Mouse (Mus musculus) heart, postnatal 0 days (tissue): ENCODE data around the gene Cdh24. TPM values are rescaled to one million over a fixed set of nuclear protein-coding genes. Genes with fewer than 3 reads are reported as not detected.
A peak's percentile ranks its signal among the peaks of the same experiment; 100 is the strongest.

Source experiments
- ATAC-seq: fragments of 200-750 bp; cut with Nextera tagmentation; 2 replicates; pipeline ENCODE4 v1.8.0; 2017; ENCODE audit warnings: low read depth, moderate number of reproducible peaks, moderate library complexity; ENCODE audit not compliant: insufficient read depth
- DNase-seq: peaks from one replicate; pipeline ENCODE4 v3.0.0-alpha.2; 2016; ENCODE audit warnings: low spot score
- H3K27ac ChIP-seq: fragments of 300-500 bp; sonication (generic); 2 replicates; pipeline ENCODE4 v1.5.1; 2014; ENCODE audit warnings: low read depth, mild to moderate bottlenecking
- H3K27me3 ChIP-seq: fragments of 300-500 bp; sonication (generic); 2 replicates; pipeline ENCODE4 v1.6.1; 2014; ENCODE audit warnings: low read length, mixed read lengths; ENCODE audit not compliant: control insufficient read depth, insufficient read depth
- H3K36me3 ChIP-seq: fragments of 300-500 bp; sonication (generic); replicated peaks from 2 replicates; pipeline ENCODE4 v1.6.1; 2014; ENCODE audit warnings: low read length, mixed read lengths; ENCODE audit not compliant: control insufficient read depth, insufficient read depth
- H3K4me1 ChIP-seq: fragments of 300-500 bp; sonication (generic); 2 replicates; pipeline ENCODE4 v1.6.1; 2014; ENCODE audit warnings: antibody characterized with exemption; ENCODE audit not compliant: control insufficient read depth, insufficient read depth
- H3K4me2 ChIP-seq: fragments of 300-500 bp; sonication (generic); 2 replicates; pipeline ENCODE4 v1.6.1; 2014; ENCODE audit warnings: low read depth, mild to moderate bottlenecking, low read length, moderate library complexity
- H3K4me3 ChIP-seq: fragments of 300-500 bp; sonication (generic); 2 replicates; pipeline ENCODE4 v1.5.1; 2014; ENCODE audit warnings: low read depth, low read length
- H3K9ac ChIP-seq: fragments of 300-500 bp; sonication (generic); replicated peaks from 2 replicates; pipeline ENCODE4 v1.6.1; 2014; ENCODE audit warnings: low read depth, low read length, mixed read lengths
- H3K9me3 ChIP-seq: fragments of 300-500 bp; sonication (generic); replicated peaks from 2 replicates; pipeline ENCODE4 v1.6.1; 2016; ENCODE audit warnings: low read length; ENCODE audit not compliant: control insufficient read depth
- CTCF ChIP-seq: IDR thresholded peaks from 2 replicates; pipeline ENCODE4 v1.5.1; 2016; ENCODE audit warnings: antibody characterized with exemption, control low read depth, low read depth
- EP300 ChIP-seq: IDR thresholded peaks from 2 replicates; pipeline ENCODE4 v1.6.1; 2016; ENCODE audit warnings: antibody characterized with exemption, low read depth
- WGBS: fragments of 180-500 bp; shearing (Covaris S2); extraction: QIAGEN DNeasy Blood & Tissue Kit; methylation state at CpG from one replicate; pipeline ENCODE4 v1.1.7; 2014; 5-methylcytosine and 5-hydroxymethylcytosine counted together
- polyA plus RNA-seq: library from polyadenylated mRNA; unstranded; fragments of >200 nt; fragmentation: Nextera tagmentation; extraction: Ambion mirVana; gene quantifications from 2 replicates; pipeline ENCODE4 v1.2.1, GENCODE M21; 2015
- total RNA-seq: library from RNA; depleted of rRNA; stranded (reverse); fragments of >200 nt; gene quantifications from 2 replicates; pipeline ENCODE4 v1.2.3, GENCODE M21; 2014; ENCODE audit warnings: low replicate concordance

The Cdh24 gene
- total and polyA plus RNA-seq, 2 experiments from 2014 or later, result 0.41 to 6.2 TPM

GRCm38 (mm10) chr14:54660009-54660408 is 18.8 kb upstream of the Cdh24 start:
- 89% methylated on average over 2 of the region's 2 CpGs for WGBS
- no peak overlapping the region for H3K9ac ChIP-seq

GRCm38 (mm10) chr14:54653496-54653895 is 12.3 kb upstream of the Cdh24 start:
- Histone ChIP-seq H3K27me3 (no peaks in the 10 kb centered on the region), H3K27ac (peak overlapping the region; percentile 84), H3K9ac (peak overlapping the region; percentile 79), H3K9me3 (no peaks in the 10 kb centered on the region), H3K4me2 (peak overlapping the region; percentile 86), H3K4me1 (peaks cover 6% of the 10 kb centered on the region), H3K4me3 (peak overlapping the region; percentile 69), H3K36me3 (peaks cover 71% of the 10 kb centered on the region)
- DNase-seq (peak; percentile 97), ATAC-seq (peak; percentile 95)
- 0% methylated on average over 12 of the region's 12 CpGs for WGBS
- TF ChIP-seq EP300 (no peak), CTCF (0 out of 2 replicates have a peak, but pooled peaks have one; percentile 4)

More at GRCm38 (mm10) chr14:54660009-54660408, 18.8 kb upstream of the Cdh24 start:
- no peak overlapping the region for H3K4me3 ChIP-seq
- DNase-seq, result no peak
- H3K36me3 ChIP-seq, result peaks cover 96% of the 10 kb centered on the region
- H3K27me3 ChIP-seq, result no peaks in the 10 kb centered on the region
- no peak overlapping the region for H3K4me2 ChIP-seq
- no peak overlapping the region for H3K27ac ChIP-seq
- H3K4me1 ChIP-seq, result no peaks in the 10 kb centered on the region
- TF ChIP-seq EP300 (no peak), CTCF (no peak)
- no peak for ATAC-seq
- H3K9me3 ChIP-seq, result no peaks in the 10 kb centered on the region

- TF ChIP-seq EP300 (no peak), CTCF (no peak)
- H3K9me3 ChIP-seq, result no peaks in the 10 kb centered on the region
- peak overlapping the region; percentile 86 for H3K4me2 ChIP-seq
- ATAC-seq (no peak), DNase-seq (no peak)
- peak overlapping the region; percentile 84 for H3K27ac ChIP-seq
- H3K4me3 ChIP-seq, result peak overlapping the region; percentile 69
- H3K36me3 ChIP-seq, result peaks cover 71% of the 10 kb centered on the region
- peaks cover 6% of the 10 kb centered on the region for H3K4me1 ChIP-seq
- no peaks in the 10 kb centered on the region for H3K27me3 ChIP-seq
- peak overlapping the region; percentile 79 for H3K9ac ChIP-seq
- 1% methylated on average over 7 of the region's 7 CpGs for WGBS
These were observed 11.6 kb upstream of the Cdh24 start for GRCm38 (mm10) chr14:54652787-54653186.

GRCm38 (mm10) chr14:54651556-54651955 is 10.4 kb upstream of the Cdh24 start:
- peaks cover 6% of the 10 kb centered on the region for H3K4me1 ChIP-seq
- ATAC-seq (no peak), DNase-seq (no peak)
- H3K27ac ChIP-seq, result no peak overlapping the region
- TF ChIP-seq EP300 (no peak), CTCF (no peak)
- H3K9ac ChIP-seq, result no peak overlapping the region
- no peaks in the 10 kb centered on the region for H3K27me3 ChIP-seq
- 64% methylated on average over 4 of the region's 4 CpGs for WGBS
- H3K9me3 ChIP-seq, result no peaks in the 10 kb centered on the region
- peaks cover 70% of the 10 kb centered on the region for H3K36me3 ChIP-seq
- H3K4me3 ChIP-seq, result no peak overlapping the region
- H3K4me2 ChIP-seq, result no peak overlapping the region

- ATAC-seq (peak; percentile 37; the same call in 1 of the 2 replicates), DNase-seq (peak; percentile 88)
- 56% methylated on average over 23 of the region's 23 CpGs for WGBS
- Histone ChIP-seq H3K9me3 (no peaks in the 10 kb centered on the region), H3K9ac (no peak overlapping the region), H3K4me3 (no peak overlapping the region), H3K4me1 (peaks cover 6% of the 10 kb centered on the region), H3K27me3 (no peaks in the 10 kb centered on the region), H3K36me3 (peaks cover 70% of the 10 kb centered on the region), H3K4me2 (no peak overlapping the region), H3K27ac (no peak overlapping the region)
- no peak for TF ChIP-seq EP300
- TF ChIP-seq CTCF, result peak; percentile 96
These were observed 9.7 kb upstream of the Cdh24 start for GRCm38 (mm10) chr14:54650621-54651454.
